Mouse (Mus musculus) lung, embryonic 14.5 days (tissue): ENCODE data around the gene Cpa3. TPM values are rescaled to one million over a fixed set of nuclear protein-coding genes. Genes with fewer than 3 reads are reported as not detected.

Experiments
- ATAC-seq: fragments of 200-750 bp; cut with Nextera tagmentation; 2 replicates; pipeline ENCODE4 v1.8.0; 2017; ENCODE audit warnings: mild to moderate bottlenecking, moderate TSS enrichment, moderate library complexity; ENCODE audit not compliant: insufficient read depth
- DNase-seq: peaks from one replicate; pipeline ENCODE4 v3.0.0-alpha.2; 2015
- H3K27ac ChIP-seq: fragments of 300-500 bp; sonication (generic); 2 replicates; pipeline ENCODE4 v1.5.1; 2014; ENCODE audit warnings: low read depth, mild to moderate bottlenecking, moderate library complexity
- H3K27me3 ChIP-seq: fragments of 300-500 bp; sonication (generic); 2 replicates; pipeline ENCODE4 v1.6.1; 2014; ENCODE audit warnings: low read length, control low read depth; ENCODE audit not compliant: insufficient read depth
- H3K36me3 ChIP-seq: fragments of 300-500 bp; sonication (generic); 2 replicates; pipeline ENCODE4 v1.6.1; 2014; ENCODE audit warnings: control low read depth; ENCODE audit not compliant: insufficient read depth
- H3K4me1 ChIP-seq: fragments of 300-500 bp; sonication (generic); 2 replicates; pipeline ENCODE4 v1.6.1; 2014; ENCODE audit warnings: antibody characterized with exemption, control low read depth; ENCODE audit not compliant: insufficient read depth
- H3K4me2 ChIP-seq: fragments of 300-500 bp; sonication (generic); 2 replicates; pipeline ENCODE4 v1.6.1; 2014; ENCODE audit warnings: mild to moderate bottlenecking
- H3K4me3 ChIP-seq: fragments of 300-500 bp; sonication (generic); 2 replicates; pipeline ENCODE4 v1.5.1; 2014; ENCODE audit warnings: low read depth, low read length
- H3K9ac ChIP-seq: fragments of 300-500 bp; sonication (generic); 2 replicates; pipeline ENCODE4 v1.6.1; 2014
- H3K9me3 ChIP-seq: fragments of 300-500 bp; sonication (generic); 2 replicates; pipeline ENCODE4 v1.6.1; 2016; ENCODE audit warnings: low read depth, low read length, control low read depth
- CTCF ChIP-seq: IDR thresholded peaks from 2 replicates; pipeline ENCODE4 v1.5.1; 2016; ENCODE audit warnings: antibody characterized with exemption, low read depth
- WGBS: fragments of 180-500 bp; shearing (Covaris S2); extraction: QIAGEN DNeasy Blood & Tissue Kit; methylation state at CpG from one replicate; pipeline ENCODE4 v1.1.7; 2014; 5-methylcytosine and 5-hydroxymethylcytosine counted together
- microRNA-seq: library from miRNA; unstranded; fragments of <30 nt; microRNA quantifications from one replicate; pipeline ENCODE4, GENCODE M21; 2016; ENCODE audit warnings: borderline number of aligned reads
- polyA plus RNA-seq: library from polyadenylated mRNA; unstranded; fragments of >200 nt; fragmentation: Nextera tagmentation; extraction: Ambion mirVana; gene quantifications from 2 replicates; pipeline ENCODE4 v1.2.1, GENCODE M21; 2014

Cpa3 gene
- polyA plus RNA-seq, 1 experiment from 2014 or later = 3.3 TPM

DNA sequence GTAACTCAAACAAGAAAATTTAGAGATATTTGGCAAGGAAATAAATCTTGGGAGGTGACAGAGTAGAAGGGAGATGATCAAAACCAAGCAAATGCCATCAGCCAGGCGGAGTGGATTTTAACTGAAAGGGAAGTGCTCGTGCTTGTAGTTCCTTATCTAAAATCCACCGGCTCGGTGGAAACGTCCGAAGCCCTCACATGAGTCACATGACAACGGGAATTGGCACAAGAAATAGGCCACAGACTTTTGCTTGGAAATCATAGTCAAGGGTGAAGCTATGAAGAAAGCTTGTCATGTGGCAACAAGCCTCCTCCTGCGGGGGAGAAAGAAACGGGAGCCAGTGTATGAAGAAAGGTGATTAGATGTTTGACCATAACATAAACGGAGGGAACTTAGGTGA is 44.1 kb downstream of the Cpa3 start:
- no peak overlapping the region for H3K4me3 ChIP-seq
- H3K4me1 ChIP-seq = no peaks in the 10 kb centered on the region
- H3K27ac ChIP-seq = no peak overlapping the region
- TF ChIP-seq CTCF = no peak
- no peak for ATAC-seq
- no peak for DNase-seq
- no peaks in the 10 kb centered on the region for H3K36me3 ChIP-seq
- WGBS = 57% methylated on average over 10 of the region's 10 CpGs
- H3K9me3 ChIP-seq = no peaks in the 10 kb centered on the region
- H3K4me2 ChIP-seq = no peak overlapping the region
- no peaks in the 10 kb centered on the region for H3K27me3 ChIP-seq
- no peak overlapping the region for H3K9ac ChIP-seq

DNA sequence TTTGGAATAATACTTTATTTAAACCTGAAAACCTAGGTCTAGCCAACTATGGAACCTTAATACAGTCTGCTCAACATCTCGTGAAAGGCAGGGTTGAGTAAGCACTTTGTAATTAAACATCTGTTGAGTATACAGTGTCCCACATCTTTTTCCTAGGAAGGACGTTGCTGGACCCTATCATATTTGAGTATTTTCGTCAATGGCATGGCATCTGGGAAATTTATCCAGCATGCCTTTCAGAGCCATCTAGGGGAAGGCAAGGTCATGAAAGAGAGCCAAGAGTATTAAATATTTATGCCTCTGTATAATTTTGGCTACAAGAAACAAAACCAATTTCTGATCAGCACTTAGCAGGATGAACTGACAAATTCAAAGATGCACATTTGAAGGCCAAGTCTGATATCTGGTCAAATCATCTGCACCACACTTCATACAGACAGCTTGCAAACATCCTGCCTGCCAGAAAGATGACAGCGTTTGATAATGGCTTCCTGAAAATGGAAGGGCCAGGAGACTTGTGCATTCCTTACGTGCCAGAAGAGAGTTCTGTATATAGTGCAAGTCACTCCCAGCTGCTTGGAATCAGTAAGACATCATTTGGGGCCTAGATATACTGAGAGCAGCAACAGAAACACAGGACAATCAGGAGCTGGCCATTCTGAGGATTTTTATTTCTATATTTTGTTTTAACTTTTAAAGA is 52.9 kb downstream of the Cpa3 start:
- Histone ChIP-seq H3K4me1 (peaks cover 6% of the 10 kb centered on the region; the same call in 1 of the 2 replicates), H3K27me3 (no peaks in the 10 kb centered on the region), H3K4me3 (no peak overlapping the region), H3K36me3 (no peaks in the 10 kb centered on the region), H3K9ac (no peak overlapping the region), H3K4me2 (no peak overlapping the region), H3K9me3 (no peaks in the 10 kb centered on the region), H3K27ac (peak overlapping the region; percentile 20; the same call in 1 of the 2 replicates)
- ATAC-seq (peak; percentile 99), DNase-seq (peak; percentile 96)
- WGBS = 15% methylated on average over 5 of the region's 5 CpGs
- TF ChIP-seq CTCF = no peak

DNA sequence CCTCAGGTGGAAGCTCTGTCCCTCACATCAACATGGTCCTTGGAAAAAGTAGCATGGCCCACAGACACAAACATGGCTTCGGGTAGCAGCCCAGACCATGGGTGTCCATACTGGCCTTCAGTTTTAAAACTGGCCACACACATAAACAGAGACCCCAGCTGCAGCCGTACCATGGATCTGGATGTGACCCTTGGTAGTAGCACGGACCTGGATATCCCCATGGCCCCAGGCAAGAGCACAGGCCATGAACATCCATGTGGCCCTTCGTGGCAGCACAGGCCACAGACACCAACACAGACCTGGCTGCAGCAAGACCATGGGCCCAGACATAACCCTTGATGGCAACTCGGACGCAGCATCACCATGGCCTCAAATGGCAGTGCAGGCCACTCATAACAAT is 69.6 kb downstream of the Cpa3 start:
- Histone ChIP-seq H3K27me3 (no peaks in the 10 kb centered on the region), H3K9ac (no peak overlapping the region), H3K9me3 (no peaks in the 10 kb centered on the region), H3K36me3 (no peaks in the 10 kb centered on the region), H3K4me3 (no peak overlapping the region), H3K27ac (no peak overlapping the region), H3K4me2 (no peak overlapping the region), H3K4me1 (no peaks in the 10 kb centered on the region)
- ATAC-seq (no peak), DNase-seq (no peak)
- 89% methylated on average over 6 of the region's 6 CpGs for WGBS
- TF ChIP-seq CTCF = no peak

DNA sequence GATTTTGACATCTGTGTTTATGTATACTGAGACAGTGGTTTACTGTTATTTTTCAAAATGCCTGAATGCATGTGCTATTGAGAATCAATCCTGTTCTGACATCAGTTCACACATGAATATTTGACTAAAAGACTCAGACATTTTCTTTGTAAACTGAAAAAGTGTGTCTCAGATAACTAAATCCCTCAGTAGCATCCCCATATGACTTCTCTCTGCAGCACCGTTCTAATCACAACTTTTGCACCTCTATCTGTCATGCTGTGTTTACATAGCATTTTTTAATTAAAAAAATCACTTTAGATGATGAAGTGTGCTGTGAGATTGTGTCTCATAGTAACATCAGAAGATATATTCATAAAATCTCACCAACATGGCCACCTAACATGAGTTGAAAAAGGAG is 74.5 kb downstream of the Cpa3 start:
- WGBS = 29% methylated on average over 1 of the region's 1 CpGs
- Histone ChIP-seq H3K4me1 (no peaks in the 10 kb centered on the region), H3K4me3 (no peak overlapping the region), H3K9ac (no peak overlapping the region), H3K36me3 (no peaks in the 10 kb centered on the region), H3K27ac (no peak overlapping the region), H3K9me3 (no peaks in the 10 kb centered on the region), H3K4me2 (no peak overlapping the region), H3K27me3 (no peaks in the 10 kb centered on the region)
- DNase-seq (peak; percentile 79), ATAC-seq (peak; percentile 78)
- no peak for TF ChIP-seq CTCF

Small RNA genes lying within 50 kb of the gene (microRNA-seq; reads per million reads assigned to microRNA genes)
- 0.71 reads per million for gene Mir7007

Other genes starting within 250 kb of the Cpa3 start
- 12.4 and 12.8 TPM in 2 replicates for gene Hps3, start 206.9 kb downstream of the Cpa3 start, polyA plus RNA-seq
- gene Hltf, start 184.4 kb downstream of the Cpa3 start, polyA plus RNA-seq = 22.7 and 25.6 TPM in 2 replicates
- gene Gyg, start 86.9 kb downstream of the Cpa3 start, polyA plus RNA-seq = 360 TPM in 2 replicates
- 3.5 and 4.5 TPM in 2 replicates for gene Cpb1, start 33.6 kb upstream of the Cpa3 start, polyA plus RNA-seq
- 3.9 and 4.1 TPM in 2 replicates for gene Agtr1b, start 125.0 kb upstream of the Cpa3 start, polyA plus RNA-seq